Mouse (Mus musculus): Measurements from ENCODE around the gene Tiam2.

GRCm38 (mm10) chr17:3387819-3388218, 61.4 kb downstream of the Tiam2 start:
- TF ChIP-seq CTCF (IDR thresholded peaks at IDR 0.05; ENCODE audit: control insufficient read depth, insufficient read depth, insufficient replicate concordance, low read depth, low read length): no peak
- no peak for TF ChIP-seq POLR2A (IDR thresholded peaks at IDR 0.05; ENCODE audit: control insufficient read depth, low read depth, low read length)
